Mouse (Mus musculus): ENCODE data around the gene Crybg1. TPM values are rescaled to one million over a fixed set of nuclear protein-coding genes. Genes with fewer than 3 reads are reported as not detected.

Gene Crybg1
- total and polyA plus RNA-seq, 3 experiments = 3.9 to 6.6 (median 5.2) TPM

DNA sequence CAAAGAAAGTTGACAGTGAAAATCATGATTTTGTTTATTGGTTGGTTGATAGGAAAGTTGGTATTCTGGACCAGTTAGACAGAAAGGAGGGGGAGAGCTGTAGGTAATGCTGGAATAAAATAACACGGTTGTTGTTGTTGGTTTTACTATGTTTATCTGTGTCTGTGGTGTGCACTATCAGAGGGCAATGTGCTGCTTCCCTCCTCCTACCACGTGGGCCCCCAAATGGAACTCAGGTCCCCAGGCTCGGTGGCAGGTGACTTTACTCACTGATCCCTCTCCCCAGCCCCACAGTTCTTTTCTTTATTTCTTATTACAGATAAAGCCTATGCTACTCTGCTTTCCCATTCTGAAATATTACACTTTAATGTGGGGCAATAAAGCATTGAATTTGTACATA is 236.4 kb downstream of the Crybg1 start:
- H3K4me2 ChIP-seq (ENCODE audit: insufficient read depth, low read depth, poor library complexity, severe bottlenecking) = no peak overlapping the region
- peaks cover 26% of the 10 kb centered on the region for H3K79me2 ChIP-seq (replicated peaks; ENCODE audit: control insufficient read depth, extremely low read depth, insufficient read depth, poor library complexity, severe bottlenecking)
- peaks cover 51 to 85% of the 10 kb centered on the region in 2 experiments for H3K36me3 ChIP-seq (replicated peaks in 1 of 2; ENCODE audit: control insufficient read depth in 1 of 2, insufficient read depth in 1 of 2, low read length in 1 of 2)
- TF ChIP-seq MAZ (IDR thresholded peaks at IDR 0.05; ENCODE audit: low read depth, low read length) = no peak
- TF ChIP-seq ZNF384 (IDR thresholded peaks at IDR 0.05; ENCODE audit: low read depth, low read length) = no peak
- no peak for TF ChIP-seq KAT2A (IDR thresholded peaks at IDR 0.05; ENCODE audit: insufficient replicate concordance, low read length)
- no peak for TF ChIP-seq GABPA (IDR thresholded peaks at IDR 0.05; ENCODE audit: insufficient replicate concordance, low read depth, low read length)
- TF ChIP-seq MAFK (IDR thresholded peaks at IDR 0.05; ENCODE audit: insufficient replicate concordance, low read length) = no peak
- TF ChIP-seq ZKSCAN1 (IDR thresholded peaks at IDR 0.05; ENCODE audit: borderline replicate concordance, low read depth, low read length) = no peak
- no peak for TF ChIP-seq E2F4 (IDR thresholded peaks at IDR 0.05; ENCODE audit: insufficient replicate concordance, low read depth, low read length)
- no peak for TF ChIP-seq NRF1 (IDR thresholded peaks at IDR 0.05; ENCODE audit: low read depth, low read length)
- TF ChIP-seq SIN3A (IDR thresholded peaks at IDR 0.05; ENCODE audit: low read length) = no peak
- no peak for TF ChIP-seq POLR2AphosphoS2 (IDR thresholded peaks at IDR 0.05; ENCODE audit: low read depth, low read length)
- no peak for TF ChIP-seq IRF4 (IDR thresholded peaks at IDR 0.05; ENCODE audit: low read depth, low read length)
- no peak for TF ChIP-seq EP300 (IDR thresholded peaks at IDR 0.05; ENCODE audit: low read length)
- no peak for TF ChIP-seq MXI1 (IDR thresholded peaks at IDR 0.05; ENCODE audit: low read depth, low read length)
- no peak for TF ChIP-seq MEF2A (IDR thresholded peaks at IDR 0.05; ENCODE audit: borderline replicate concordance, low read depth, low read length)
- no peak for TF ChIP-seq RAD21 (IDR thresholded peaks at IDR 0.05; ENCODE audit: low read depth, low read length)
- TF ChIP-seq MYC (IDR thresholded peaks at IDR 0.05; ENCODE audit: low read depth, low read length) = no peak
- TF ChIP-seq TBP (conservative IDR thresholded peaks at IDR 0.05; ENCODE audit: low read depth, low read length) = no peak
- no peak for TF ChIP-seq POLR2A (IDR thresholded peaks at IDR 0.05; ENCODE audit: low read depth, low read length)
- TF ChIP-seq USF1 (IDR thresholded peaks at IDR 0.05; ENCODE audit: low read depth, low read length) = no peak
- TF ChIP-seq CHD1 (IDR thresholded peaks at IDR 0.05; ENCODE audit: low read depth, low read length) = no peak
- H3K27ac ChIP-seq (ENCODE audit: insufficient read depth, low read depth) = no peak overlapping the region
- H3K9me3 ChIP-seq (replicated peaks; ENCODE audit: low read length) = no peaks in the 10 kb centered on the region
- no peaks in the 10 kb centered on the region for H3K27me3 ChIP-seq (replicated peaks)
- H3K9ac ChIP-seq (ENCODE audit: insufficient read depth, low read depth) = no peak overlapping the region
- no peak for DNase-seq (ENCODE audit: extremely low read depth)
- peaks cover 15 to 90% of the 10 kb centered on the region in 2 experiments; a peak in 3 of 4 replicates for H3K4me1 ChIP-seq (ENCODE audit: control insufficient read depth in 1 of 2, insufficient read depth in 2 of 2)
- dilution Hi-C loops (cut with MboI; ENCODE audit: extremely low pct_ligation_motif_present, extremely low pct_unique_long_range_greater_than_20kb, low sequenced_read_pairs) (no loop called here), in situ Hi-C loops (cut with MboI; ENCODE audit: low pct_ligation_motif_present, low pct_unique_long_range_greater_than_20kb, low sequenced_read_pairs) (no loop called here)
- no peak overlapping the region for H3K4me3 ChIP-seq (replicated peaks in 1 of 3; ENCODE audit: low read depth in 2 of 3, low read length in 2 of 3, poor library complexity in 1 of 3)

DNA sequence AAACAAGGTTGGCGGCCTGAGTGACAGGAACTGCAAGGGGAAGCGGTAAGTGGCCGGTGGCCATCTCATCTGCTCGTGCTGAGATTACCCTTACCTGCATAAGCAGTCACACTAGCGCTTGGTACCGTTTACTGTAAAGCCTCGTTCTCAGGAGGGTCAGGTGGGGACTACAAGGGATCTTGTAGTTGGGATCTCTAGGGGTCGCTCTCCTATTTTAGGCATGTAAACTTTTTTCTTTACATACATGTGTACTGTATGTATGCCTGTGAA is 237.8 kb downstream of the Crybg1 start:
- H3K9ac ChIP-seq (ENCODE audit: insufficient read depth, low read depth) = no peak overlapping the region
- H3K4me1 ChIP-seq (ENCODE audit: control insufficient read depth in 1 of 2, insufficient read depth in 2 of 2) = peaks cover 11 to 90% of the 10 kb centered on the region in 2 experiments; a peak in 3 of 4 replicates
- DNase-seq (ENCODE audit: extremely low read depth) = no peak
- H3K79me2 ChIP-seq (replicated peaks; ENCODE audit: control insufficient read depth, extremely low read depth, insufficient read depth, poor library complexity, severe bottlenecking) = peaks cover 36% of the 10 kb centered on the region
- H3K9me3 ChIP-seq (replicated peaks; ENCODE audit: low read length) = no peaks in the 10 kb centered on the region
- dilution Hi-C loops (cut with MboI; ENCODE audit: extremely low pct_ligation_motif_present, extremely low pct_unique_long_range_greater_than_20kb, low sequenced_read_pairs) = no loop called here
- in situ Hi-C loops (cut with MboI; ENCODE audit: low pct_ligation_motif_present, low pct_unique_long_range_greater_than_20kb, low sequenced_read_pairs) = no loop called here
- no peak overlapping the region; the same call in 1 of the 2 replicates for H3K27ac ChIP-seq (ENCODE audit: insufficient read depth, low read depth)
- H3K36me3 ChIP-seq (replicated peaks in 1 of 2; ENCODE audit: control insufficient read depth in 1 of 2, insufficient read depth in 1 of 2, low read length in 1 of 2) = peaks cover 45 to 84% of the 10 kb centered on the region in 2 experiments
- TF ChIP-seq ZKSCAN1 (IDR thresholded peaks at IDR 0.05; ENCODE audit: borderline replicate concordance, low read depth, low read length) (no peak), TBP (conservative IDR thresholded peaks at IDR 0.05; ENCODE audit: low read depth, low read length) (no peak), PAX5 (IDR thresholded peaks at IDR 0.05; ENCODE audit: low read length) (no peak), MXI1 (IDR thresholded peaks at IDR 0.05; ENCODE audit: low read depth, low read length) (no peak), NELFE (IDR thresholded peaks at IDR 0.05; ENCODE audit: low read depth, low read length) (no peak), NRF1 (IDR thresholded peaks at IDR 0.05; ENCODE audit: low read depth, low read length) (no peak), JUND (conservative IDR thresholded peaks at IDR 0.05; ENCODE audit: low read depth, low read length) (no peak), MYC (IDR thresholded peaks at IDR 0.05; ENCODE audit: low read depth, low read length) (no peak), IRF4 (IDR thresholded peaks at IDR 0.05; ENCODE audit: low read depth, low read length) (no peak), USF2 (conservative IDR thresholded peaks at IDR 0.05; ENCODE audit: low read depth, low read length) (no peak), RCOR1 (conservative IDR thresholded peaks at IDR 0.05; ENCODE audit: low read depth, low read length) (no peak), POLR2AphosphoS2 (IDR thresholded peaks at IDR 0.05; ENCODE audit: low read depth, low read length) (no peak), ZMIZ1 (IDR thresholded peaks at IDR 0.05; ENCODE audit: low read depth, low read length) (no peak), JUN (IDR thresholded peaks at IDR 0.05; ENCODE audit: insufficient read depth, low read depth, low read length) (no peak), UBTF (IDR thresholded peaks at IDR 0.05; ENCODE audit: low read depth, low read length) (no peak), CHD2 (IDR thresholded peaks at IDR 0.05; ENCODE audit: low read length) (no peak), HCFC1 (IDR thresholded peaks at IDR 0.05; ENCODE audit: low read depth, low read length) (no peak), RAD21 (IDR thresholded peaks at IDR 0.05; ENCODE audit: low read depth, low read length) (no peak)
- H3K27me3 ChIP-seq (replicated peaks) = no peaks in the 10 kb centered on the region
- no peak overlapping the region for H3K4me3 ChIP-seq (replicated peaks in 1 of 3; ENCODE audit: low read depth in 2 of 3, low read length in 2 of 3, poor library complexity in 1 of 3)
- no peak overlapping the region for H3K4me2 ChIP-seq (ENCODE audit: insufficient read depth, low read depth, poor library complexity, severe bottlenecking)
